Mouse (Mus musculus) gastrocnemius, postnatal 10 days (tissue): ENCODE results near the gene Tiam2. TPM values are rescaled to one million over a fixed set of nuclear protein-coding genes. Genes with fewer than 3 reads are reported as not detected.

ENCODE experiments used
- DNase-seq: peaks from one replicate; pipeline ENCODE4 v3.0.0; 2021; ENCODE audit warnings: mixed read lengths
- total RNA-seq, 2 experiments: library from RNA; stranded (reverse); gene quantifications; 2 replicates each; pipeline ENCODE4 v1.2.3; 2021

The Tiam2 gene
- total RNA-seq, 2 experiments from 2014 or later, result 4.5 to 7.0 TPM

DNA sequence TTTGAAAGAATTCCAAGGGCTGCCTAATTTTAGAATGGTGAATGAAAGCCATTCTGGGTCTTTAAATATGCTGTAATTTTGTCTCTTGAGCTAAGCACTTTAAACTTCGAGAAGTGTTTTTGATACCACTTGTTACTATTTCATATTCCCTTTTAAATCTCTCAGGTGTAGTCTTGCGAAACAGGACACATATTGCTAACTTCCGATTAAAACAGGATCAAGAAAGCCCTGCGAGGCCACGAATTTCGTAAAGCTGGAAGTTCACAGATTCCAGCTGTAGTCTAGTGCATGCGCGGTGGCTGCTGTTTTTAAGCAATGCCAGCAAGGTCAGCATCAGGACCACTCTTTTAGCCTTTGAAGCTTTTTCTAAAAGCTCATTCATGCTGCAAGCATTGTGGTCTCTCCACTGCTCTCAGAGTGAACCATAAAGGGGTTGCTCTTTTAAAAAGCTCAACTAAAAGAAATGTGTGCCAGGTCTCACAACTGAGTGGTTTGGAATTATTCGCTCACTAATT lies 232.0 kb downstream of the Tiam2 start:
- no peak for DNase-seq

DNA sequence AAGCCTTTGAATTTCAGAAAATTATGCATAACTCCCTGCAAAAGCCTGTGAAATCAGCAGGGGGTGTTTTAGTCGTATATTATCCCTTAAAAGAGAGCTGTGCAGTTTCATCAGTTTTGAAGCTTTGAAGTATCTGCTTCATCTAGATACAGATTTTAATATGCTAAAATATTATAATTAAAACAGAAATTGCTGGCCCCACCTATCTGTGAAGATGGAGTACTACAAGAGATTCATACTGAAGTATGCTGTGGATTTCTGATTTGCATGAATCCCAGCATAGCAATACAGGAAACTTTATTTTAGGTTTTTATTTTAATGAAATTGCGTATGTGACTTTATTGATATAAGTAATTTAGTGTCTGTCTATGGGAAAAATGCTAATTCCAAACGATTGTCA lies 234.2 kb downstream of the Tiam2 start:
- no peak for DNase-seq

GRCm38 (mm10) chr17:3562405-3562804 lies 236.0 kb downstream of the Tiam2 start:
- DNase-seq, result no peak

- peak; percentile 81 for DNase-seq
Observed at GRCm38 (mm10) chr17:3570876-3571275, 244.5 kb downstream of the Tiam2 start.

Other genes starting within 250 kb of the Tiam2 start
- gene Scaf8, start 211.6 kb upstream of the Tiam2 start, total RNA-seq, result 10 to 100 TPM; 26.9 to 38.5 TPM
- under 1 TPM in 1 of 2 experiments, not detected in 1; 0.56 TPM for gene Cldn20, start 206.0 kb downstream of the Tiam2 start, total RNA-seq
- 1 to 10 TPM; 8.5 to 9.6 TPM for gene Tfb1m, start 231.2 kb downstream of the Tiam2 start, total RNA-seq